Mouse (Mus musculus): ENCODE measurements at regions not wholly inside any gene's neighbourhood (a gene's known extent, or its start where the extent isn't known, plus 50 kb on each side); places are given as distances from the start of the nearest gene placed in this dataset.

- peak; percentile 20 for DNase-seq (ENCODE audit: low read depth, low spot score)
These were observed 970.3 kb downstream of the Cdh11 start for GRCm38 (mm10) chr8:101815121-101815520.

GRCm38 (mm10) chr8:101803561-101803960 lies 981.9 kb downstream of the Cdh11 start:
- DNase-seq (ENCODE audit: low read depth, low spot score), result peak; percentile 67

- DNase-seq (ENCODE audit: low read depth, low spot score), result no peak
These were observed 983.3 kb downstream of the Cdh11 start for GRCm38 (mm10) chr8:101802119-101802518.

- peak; percentile 80 for DNase-seq (ENCODE audit: low read depth, low spot score)
These were observed 994.7 kb downstream of the Cdh11 start for GRCm38 (mm10) chr8:101790785-101791184.

- no peak for DNase-seq (ENCODE audit: low read depth, low spot score)
These were observed 998.6 kb downstream of the Cdh11 start for GRCm38 (mm10) chr8:101786876-101787275.

- DNase-seq (ENCODE audit: low read depth, low spot score), result no peak
These were observed 1002.9 kb downstream of the Cdh11 start for GRCm38 (mm10) chr8:101782556-101782955.

GRCm38 (mm10) chr8:101781942-101782341 lies 1003.5 kb downstream of the Cdh11 start:
- peak; percentile 21 for DNase-seq (ENCODE audit: low read depth, low spot score)

GRCm38 (mm10) chr8:101779966-101780365 lies 1005.5 kb downstream of the Cdh11 start:
- peak; percentile 43 for DNase-seq (ENCODE audit: low read depth, low spot score)

GRCm38 (mm10) chr8:101767588-101767987 lies 1017.9 kb downstream of the Cdh11 start:
- peak; percentile 69 for DNase-seq (ENCODE audit: low read depth, low spot score)

All from brain, adult 2 months (tissue).